Mouse (Mus musculus) lung, embryonic 15.5 days (tissue): ENCODE data around the gene Fut7. TPM values are rescaled to one million over a fixed set of nuclear protein-coding genes. Genes with fewer than 3 reads are reported as not detected.
A peak's percentile ranks its signal among the peaks of the same experiment; 100 is the strongest.

ENCODE experiments used
- ATAC-seq: fragments of 200-750 bp; cut with Nextera tagmentation; 2 replicates; pipeline ENCODE4 v1.8.0; 2017; ENCODE audit warnings: moderate number of reproducible peaks, borderline replicate concordance; ENCODE audit not compliant: low FRiP score, low TSS enrichment; ENCODE audit errors: extremely low read depth
- H3K27ac ChIP-seq: fragments of 300-500 bp; sonication (generic); 2 replicates; pipeline ENCODE4 v1.5.1; 2015; ENCODE audit warnings: moderate library complexity, mild to moderate bottlenecking, inconsistent platforms
- H3K27me3 ChIP-seq: fragments of 300-500 bp; sonication (generic); 2 replicates; pipeline ENCODE4 v1.6.1; 2015; ENCODE audit warnings: inconsistent platforms
- H3K36me3 ChIP-seq: fragments of 300-500 bp; sonication (generic); 2 replicates; pipeline ENCODE4 v1.6.1; 2015; ENCODE audit warnings: inconsistent platforms
- H3K4me1 ChIP-seq: fragments of 300-500 bp; sonication (generic); 2 replicates; pipeline ENCODE4 v1.6.1; 2015; ENCODE audit warnings: inconsistent platforms
- H3K4me2 ChIP-seq: fragments of 300-500 bp; sonication (generic); 2 replicates; pipeline ENCODE4 v1.6.1; 2015; ENCODE audit warnings: inconsistent platforms, mild to moderate bottlenecking, moderate library complexity
- H3K4me3 ChIP-seq: fragments of 300-500 bp; sonication (generic); 2 replicates; pipeline ENCODE4 v1.5.1; 2015; ENCODE audit warnings: mild to moderate bottlenecking, inconsistent platforms
- H3K9ac ChIP-seq: fragments of 300-500 bp; sonication (generic); 2 replicates; pipeline ENCODE4 v1.6.1; 2015; ENCODE audit warnings: inconsistent platforms
- H3K9me3 ChIP-seq: fragments of 300-500 bp; sonication (generic); 2 replicates; pipeline ENCODE4 v1.6.1; 2016; ENCODE audit warnings: inconsistent platforms
- WGBS: fragments of 180-500 bp; shearing (Covaris S2); methylation state at CpG from one replicate; pipeline ENCODE4 v1.1.7; 2015; 5-methylcytosine and 5-hydroxymethylcytosine counted together
- polyA plus RNA-seq: library from polyadenylated mRNA; unstranded; fragments of >200 nt; fragmentation: Nextera tagmentation; extraction: Ambion mirVana; gene quantifications from 2 replicates; pipeline ENCODE4 v1.2.1, GENCODE M21; 2015

The Fut7 gene
- 0.11 TPM in 1 of 2 replicates, not detected in the other for polyA plus RNA-seq

- no peak within 1 kb of the TSS for H3K9ac ChIP-seq
- no peak within 1 kb of the TSS for H3K4me3 ChIP-seq
Measured at GRCm38 (mm10) chr2:25422587-25423410, at the start of gene Fut7. Gene Fut7, plus strand, starts transcription at chr2:25423267.

GRCm38 (mm10) chr2:25373431-25373830 is 49.6 kb upstream of the Fut7 start:
- Histone ChIP-seq H3K4me3 (peak overlapping the region; percentile 85), H3K36me3 (peaks cover 30% of the 10 kb centered on the region), H3K4me2 (peak overlapping the region; percentile 95), H3K4me1 (peaks cover 30% of the 10 kb centered on the region), H3K27me3 (no peaks in the 10 kb centered on the region), H3K9me3 (no peaks in the 10 kb centered on the region), H3K9ac (peak overlapping the region; percentile 67), H3K27ac (no peak overlapping the region)
- WGBS: 32% methylated on average over 2 of the region's 2 CpGs
- ATAC-seq: no peak

More at GRCm38 (mm10) chr2:25422587-25423410, at the start of gene Fut7:
- peak; percentile 13; the same call in 1 of the 2 replicates for ATAC-seq
- Histone ChIP-seq H3K9me3 (no peaks in the 10 kb centered on the region), H3K4me2 (no peak within 1 kb of the TSS), H3K36me3 (no peaks in the 10 kb centered on the region), H3K27ac (no peak within 1 kb of the TSS), H3K4me1 (no peaks in the 10 kb centered on the region), H3K27me3 (peaks cover 39% of the 10 kb centered on the region)
- WGBS: 53% methylated on average over 17 of the region's 17 CpGs

- peaks cover 30% of the 10 kb centered on the region for H3K36me3 ChIP-seq
- 66% methylated on average over 4 of the region's 4 CpGs for WGBS
- H3K9ac ChIP-seq: no peak overlapping the region
- H3K4me2 ChIP-seq: no peak overlapping the region
- H3K4me3 ChIP-seq: no peak overlapping the region
- no peaks in the 10 kb centered on the region for H3K27me3 ChIP-seq
- no peak overlapping the region for H3K27ac ChIP-seq
- no peaks in the 10 kb centered on the region for H3K9me3 ChIP-seq
- no peak for ATAC-seq
- peaks cover 26% of the 10 kb centered on the region for H3K4me1 ChIP-seq
Measured at GRCm38 (mm10) chr2:25376589-25376988, 46.5 kb upstream of the Fut7 start.

- H3K9me3 ChIP-seq: no peaks in the 10 kb centered on the region
- WGBS: 50% methylated on average over 5 of the region's 5 CpGs
Measured at GRCm38 (mm10) chr2:25384492-25384891, 38.6 kb upstream of the Fut7 start.

GRCm38 (mm10) chr2:25391266-25391665 is 31.8 kb upstream of the Fut7 start:
- no peak overlapping the region for H3K4me2 ChIP-seq
- no peak overlapping the region for H3K4me3 ChIP-seq
- H3K4me1 ChIP-seq: peaks cover 17% of the 10 kb centered on the region
- no peaks in the 10 kb centered on the region for H3K36me3 ChIP-seq
- 51% methylated on average over 5 of the region's 5 CpGs for WGBS
- no peak for ATAC-seq
- H3K27me3 ChIP-seq: peaks cover 19% of the 10 kb centered on the region
- H3K9me3 ChIP-seq: no peaks in the 10 kb centered on the region
- no peak overlapping the region for H3K27ac ChIP-seq
- H3K9ac ChIP-seq: no peak overlapping the region

More at GRCm38 (mm10) chr2:25384492-25384891, 38.6 kb upstream of the Fut7 start:
- ATAC-seq: no peak
- H3K4me3 ChIP-seq: no peak overlapping the region
- H3K27me3 ChIP-seq: no peaks in the 10 kb centered on the region; the same call in 1 of the 2 replicates
- no peak overlapping the region for H3K9ac ChIP-seq
- no peaks in the 10 kb centered on the region for H3K4me1 ChIP-seq
- no peak overlapping the region for H3K4me2 ChIP-seq
- no peaks in the 10 kb centered on the region for H3K36me3 ChIP-seq
- H3K27ac ChIP-seq: no peak overlapping the region

GRCm38 (mm10) chr2:25394281-25395221 is 28.5 kb upstream of the Fut7 start:
- Histone ChIP-seq H3K9ac (no peak overlapping the region), H3K4me1 (peaks cover 19% of the 10 kb centered on the region), H3K4me2 (no peak overlapping the region), H3K27me3 (peaks cover 51% of the 10 kb centered on the region), H3K36me3 (no peaks in the 10 kb centered on the region), H3K27ac (no peak overlapping the region), H3K9me3 (no peaks in the 10 kb centered on the region), H3K4me3 (no peak overlapping the region)
- 28% methylated on average over 3 of the region's 3 CpGs for WGBS
- no peak for ATAC-seq

GRCm38 (mm10) chr2:25395721-25396596 is 27.1 kb upstream of the Fut7 start, which contains the start of gene Entpd2:
Gene Entpd2, plus strand, starts transcription at chr2:25395874.
- H3K27me3 ChIP-seq: peaks cover 65% of the 10 kb centered on the region
- 2% methylated on average over 57 of the region's 57 CpGs for WGBS

GRCm38 (mm10) chr2:25396597-25396983 is 26.5 kb upstream of the Fut7 start:
- H3K27me3 ChIP-seq: peaks cover 71% of the 10 kb centered on the region
- 31% methylated on average over 3 of the region's 3 CpGs for WGBS

More at GRCm38 (mm10) chr2:25395721-25396596, 27.1 kb upstream of the Fut7 start, which contains the start of gene Entpd2:
- Histone ChIP-seq H3K4me3 (peak within 1 kb of the TSS; percentile 40), H3K9ac (peak within 1 kb of the TSS; percentile 11; the same call in 1 of the 2 replicates), H3K4me2 (peak within 1 kb of the TSS; percentile 78), H3K9me3 (no peaks in the 10 kb centered on the region), H3K27ac (no peak within 1 kb of the TSS), H3K36me3 (no peaks in the 10 kb centered on the region), H3K4me1 (peaks cover 19% of the 10 kb centered on the region)
- ATAC-seq: peak; percentile 36; the same call in 1 of the 2 replicates

GRCm38 (mm10) chr2:25397010-25397409 is 26.1 kb upstream of the Fut7 start:
- H3K9ac ChIP-seq: no peak overlapping the region
- H3K4me2 ChIP-seq: no peak overlapping the region
- no peak overlapping the region for H3K27ac ChIP-seq
- H3K36me3 ChIP-seq: no peaks in the 10 kb centered on the region
- WGBS: 26% methylated on average over 1 of the region's 1 CpGs
- peaks cover 19% of the 10 kb centered on the region for H3K4me1 ChIP-seq
- no peak overlapping the region for H3K4me3 ChIP-seq
- no peak for ATAC-seq
- peaks cover 76% of the 10 kb centered on the region for H3K27me3 ChIP-seq
- H3K9me3 ChIP-seq: no peaks in the 10 kb centered on the region

More at GRCm38 (mm10) chr2:25396597-25396983, 26.5 kb upstream of the Fut7 start:
- Histone ChIP-seq H3K9me3 (no peaks in the 10 kb centered on the region), H3K27ac (no peak overlapping the region), H3K4me3 (peak overlapping the region; percentile 40), H3K36me3 (no peaks in the 10 kb centered on the region), H3K4me1 (peaks cover 19% of the 10 kb centered on the region), H3K4me2 (peak overlapping the region; percentile 78), H3K9ac (0 out of 2 replicates have a peak overlapping the region, but pooled peaks have one; percentile 11)
- no peak for ATAC-seq

- Histone ChIP-seq H3K9me3 (no peaks in the 10 kb centered on the region), H3K9ac (no peak overlapping the region), H3K36me3 (no peaks in the 10 kb centered on the region), H3K27ac (no peak overlapping the region), H3K27me3 (peaks cover 86% of the 10 kb centered on the region), H3K4me3 (no peak overlapping the region), H3K4me2 (no peak overlapping the region), H3K4me1 (peaks cover 20% of the 10 kb centered on the region)
- ATAC-seq: no peak
- 87% methylated on average over 7 of the region's 7 CpGs for WGBS
Measured at GRCm38 (mm10) chr2:25398065-25398464, 25.0 kb upstream of the Fut7 start.

GRCm38 (mm10) chr2:25399051-25399450 is 24.0 kb upstream of the Fut7 start, which contains the start of gene Npdc1:
Gene Npdc1, plus strand, starts transcription at chr2:25399351.
- Histone ChIP-seq H3K27ac (no peak within 1 kb of the TSS), H3K4me3 (no peak within 1 kb of the TSS), H3K9me3 (no peaks in the 10 kb centered on the region), H3K27me3 (peaks cover 96% of the 10 kb centered on the region), H3K36me3 (no peaks in the 10 kb centered on the region), H3K4me1 (peaks cover 23% of the 10 kb centered on the region), H3K9ac (no peak within 1 kb of the TSS), H3K4me2 (no peak within 1 kb of the TSS)
- WGBS: 55% methylated on average over 8 of the region's 8 CpGs
- no peak for ATAC-seq
